Mouse (Mus musculus): ENCODE data around the gene Spsb3. TPM values are rescaled to one million over a fixed set of nuclear protein-coding genes. Genes with fewer than 3 reads are reported as not detected.

The Spsb3 gene
- polyA plus RNA-seq, 1 experiment = 18.7 TPM

- H3K4me1 ChIP-seq = peaks cover 29% of the 10 kb centered on the region
- no peak for TF ChIP-seq FLI1 (IDR thresholded peaks at IDR 0.05; ENCODE audit: low read length)
- TF ChIP-seq GATA1 (IDR thresholded peaks at IDR 0.05; ENCODE audit: borderline replicate concordance, low read length) = no peak
- H3K27me3 ChIP-seq (replicated peaks) = no peaks in the 10 kb centered on the region
- H3K4me3 ChIP-seq (replicated peaks) = peak overlapping the region; percentile 100
- no peaks in the 10 kb centered on the region for H3K9me3 ChIP-seq
- peaks cover 30% of the 10 kb centered on the region for H3K36me3 ChIP-seq (replicated peaks; ENCODE audit: low read length)
These were observed 50.8 kb downstream of the Spsb3 start for GRCm38 (mm10) chr17:24937266-24937665.

Other genes starting within 250 kb of the Spsb3 start
- 0.85 TPM in 1 of 2 replicates, not detected in the other for gene Slc9a3r2, start 236.3 kb upstream of the Spsb3 start, polyA plus RNA-seq (2012; ENCODE audit: insufficient read depth, low replicate concordance)
- gene Npw, start 228.2 kb upstream of the Spsb3 start, polyA plus RNA-seq (2012; ENCODE audit: insufficient read depth, low replicate concordance) = 1.1 TPM in 1 of 2 replicates, not detected in the other
- gene Zfp598, start 217.0 kb upstream of the Spsb3 start, polyA plus RNA-seq (2012; ENCODE audit: insufficient read depth, low replicate concordance) = 45.3 and 55.8 TPM in 2 replicates
- 0.04 TPM in 1 of 2 replicates, not detected in the other for gene Syngr3, start 196.7 kb upstream of the Spsb3 start, polyA plus RNA-seq (2012; ENCODE audit: insufficient read depth, low replicate concordance)
- gene Gfer, start 190.5 kb upstream of the Spsb3 start, polyA plus RNA-seq (2012; ENCODE audit: insufficient read depth, low replicate concordance) = 47.3 and 53.9 TPM in 2 replicates
- gene Noxo1, start 190.4 kb upstream of the Spsb3 start, polyA plus RNA-seq (2012; ENCODE audit: insufficient read depth, low replicate concordance) = 1.5 and 2.1 TPM in 2 replicates
- gene Tbl3, start 179.0 kb upstream of the Spsb3 start, polyA plus RNA-seq (2012; ENCODE audit: insufficient read depth, low replicate concordance) = 16.6 and 17.1 TPM in 2 replicates
- 0.74 TPM in 1 of 2 replicates, not detected in the other for gene Rnf151, start 168.6 kb upstream of the Spsb3 start, polyA plus RNA-seq (2012; ENCODE audit: insufficient read depth, low replicate concordance)
- 653 and 1,069 TPM in 2 replicates for gene Rps2, start 168.5 kb upstream of the Spsb3 start, polyA plus RNA-seq (2012; ENCODE audit: insufficient read depth, low replicate concordance)
- 519 and 729 TPM in 2 replicates for gene Ndufb10, start 162.2 kb upstream of the Spsb3 start, polyA plus RNA-seq (2012; ENCODE audit: insufficient read depth, low replicate concordance)
- gene Rpl3l, start 158.8 kb upstream of the Spsb3 start, polyA plus RNA-seq (2012; ENCODE audit: insufficient read depth, low replicate concordance) = 0.35 TPM in 1 of 2 replicates, not detected in the other
- 19.0 and 40.5 TPM in 2 replicates for gene Msrb1, start 150.0 kb upstream of the Spsb3 start, polyA plus RNA-seq (2012; ENCODE audit: insufficient read depth, low replicate concordance)
- not detected in 2 replicates for gene Hs3st6, start 133.7 kb upstream of the Spsb3 start, polyA plus RNA-seq (2012; ENCODE audit: insufficient read depth, low replicate concordance)
- not detected in 2 replicates for gene Meiob, start 82.4 kb upstream of the Spsb3 start, polyA plus RNA-seq (2012; ENCODE audit: insufficient read depth, low replicate concordance)
- 7.5 and 29.1 TPM in 2 replicates for gene Hagh, start 46.5 kb upstream of the Spsb3 start, polyA plus RNA-seq (2012; ENCODE audit: insufficient read depth, low replicate concordance)
- 2.0 and 2.8 TPM in 2 replicates for gene Fahd1, start 36.3 kb upstream of the Spsb3 start, polyA plus RNA-seq (2012; ENCODE audit: insufficient read depth, low replicate concordance)
- 0.25 TPM in 1 of 2 replicates, not detected in the other for gene Igfals, start 20.6 kb upstream of the Spsb3 start, polyA plus RNA-seq (2012; ENCODE audit: insufficient read depth, low replicate concordance)
- gene Nubp2, start 294 bp upstream of the Spsb3 start, polyA plus RNA-seq (2012; ENCODE audit: insufficient read depth, low replicate concordance) = 58.9 and 67.0 TPM in 2 replicates
- 5.8 and 10.0 TPM in 2 replicates for gene Eme2, start 8.4 kb downstream of the Spsb3 start, polyA plus RNA-seq (2012; ENCODE audit: insufficient read depth, low replicate concordance)
- 75.3 and 168 TPM in 2 replicates for gene Mrps34, start 8.5 kb downstream of the Spsb3 start, polyA plus RNA-seq (2012; ENCODE audit: insufficient read depth, low replicate concordance)
- 18.4 TPM in 1 of 2 replicates, not detected in the other for gene Nme3, start 9.9 kb downstream of the Spsb3 start, polyA plus RNA-seq (2012; ENCODE audit: insufficient read depth, low replicate concordance)
- 20.5 and 36.6 TPM in 2 replicates for gene Mapk8ip3, start 50.3 kb downstream of the Spsb3 start, polyA plus RNA-seq (2012; ENCODE audit: insufficient read depth, low replicate concordance)
- 3.5 and 8.6 TPM in 2 replicates for gene Jpt2, start 74.0 kb downstream of the Spsb3 start, polyA plus RNA-seq (2012; ENCODE audit: insufficient read depth, low replicate concordance)
- 4.5 and 5.5 TPM in 2 replicates for gene Cramp1l, start 129.1 kb downstream of the Spsb3 start, polyA plus RNA-seq (2012; ENCODE audit: insufficient read depth, low replicate concordance)
- gene Ift140, start 129.4 kb downstream of the Spsb3 start, polyA plus RNA-seq (2012; ENCODE audit: insufficient read depth, low replicate concordance) = 6.9 and 7.4 TPM in 2 replicates
- gene Tmem204, start 196.9 kb downstream of the Spsb3 start, polyA plus RNA-seq (2012; ENCODE audit: insufficient read depth, low replicate concordance) = not detected in 2 replicates
- 9.1 and 27.2 TPM in 2 replicates for gene Telo2, start 229.3 kb downstream of the Spsb3 start, polyA plus RNA-seq (2012; ENCODE audit: insufficient read depth, low replicate concordance)
- gene Ptx4, start 234.1 kb downstream of the Spsb3 start, polyA plus RNA-seq (2012; ENCODE audit: insufficient read depth, low replicate concordance) = 0.12 TPM in 1 of 2 replicates, not detected in the other
- 17.8 and 22.0 TPM in 2 replicates for gene Clcn7, start 246.7 kb downstream of the Spsb3 start, polyA plus RNA-seq (2012; ENCODE audit: insufficient read depth, low replicate concordance)

Data from megakaryocyte, embryonic 14.5 days (primary cell).